Mouse (Mus musculus): ENCODE data around the gene Tnr.

- TF ChIP-seq CTCF (conservative IDR thresholded peaks at IDR 0.05; ENCODE audit: insufficient read depth, insufficient read length, low read depth, low read length): no peak
- no peak for TF ChIP-seq POLR2A (IDR thresholded peaks at IDR 0.05; ENCODE audit: low read depth, low read length)
Measured at GRCm38 (mm10) chr1:159885476-159885875, 361.9 kb downstream of the Tnr start.
